Mouse (Mus musculus) forelimb bud, embryonic 11.5 days (tissue): ENCODE data around the gene Cyp19a1.

Experiments used
- DNase-seq: peaks from one replicate; pipeline ENCODE4 v3.0.0-alpha.2; 2012; ENCODE audit warnings: low read depth, low spot score

Cyp19a1 gene

DNA sequence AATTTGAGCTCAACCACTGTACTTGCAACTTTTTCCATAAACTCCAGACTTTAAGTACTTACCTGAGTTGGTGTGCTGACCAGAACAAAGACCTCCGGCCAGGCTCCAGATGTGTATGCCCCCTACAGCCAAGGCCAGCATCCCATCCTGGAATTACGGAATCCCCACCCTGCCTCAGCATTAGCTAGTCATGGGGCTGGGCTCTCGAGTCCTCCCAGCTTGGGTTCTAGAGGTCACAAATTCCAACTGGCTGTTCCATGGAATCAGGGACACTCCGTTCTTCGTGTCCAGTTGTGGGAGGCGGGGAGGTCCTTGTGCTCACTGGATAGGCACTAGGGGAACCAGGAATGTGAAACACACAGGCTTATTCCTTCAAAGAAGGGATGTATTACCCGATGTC, at the start of gene Cyp19a1:
Gene Cyp19a1 (minus strand): TSS at position 101 of the 400 bp plus-strand sequence.
- DNase-seq, result no peak

DNA sequence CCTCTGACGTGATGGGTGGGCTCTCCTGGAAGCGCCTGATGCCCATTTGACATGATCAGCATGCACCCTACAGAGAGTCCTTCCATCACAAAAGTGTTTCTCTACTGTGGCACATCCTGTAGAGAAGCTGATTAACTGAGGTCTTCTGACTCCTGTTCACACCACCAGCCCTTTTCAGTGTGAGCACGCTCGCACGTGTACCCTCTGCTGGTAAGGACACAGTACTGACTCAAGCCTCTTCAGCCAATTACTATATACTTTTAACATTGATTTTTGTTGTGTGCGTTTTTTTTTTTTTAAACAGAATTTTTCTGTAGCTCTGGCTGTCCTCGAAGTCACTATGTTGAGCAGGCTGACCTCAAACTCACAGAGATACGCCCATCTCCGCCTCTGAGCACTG, 48.5 kb upstream of the Cyp19a1 start:
- DNase-seq, result no peak

DNA sequence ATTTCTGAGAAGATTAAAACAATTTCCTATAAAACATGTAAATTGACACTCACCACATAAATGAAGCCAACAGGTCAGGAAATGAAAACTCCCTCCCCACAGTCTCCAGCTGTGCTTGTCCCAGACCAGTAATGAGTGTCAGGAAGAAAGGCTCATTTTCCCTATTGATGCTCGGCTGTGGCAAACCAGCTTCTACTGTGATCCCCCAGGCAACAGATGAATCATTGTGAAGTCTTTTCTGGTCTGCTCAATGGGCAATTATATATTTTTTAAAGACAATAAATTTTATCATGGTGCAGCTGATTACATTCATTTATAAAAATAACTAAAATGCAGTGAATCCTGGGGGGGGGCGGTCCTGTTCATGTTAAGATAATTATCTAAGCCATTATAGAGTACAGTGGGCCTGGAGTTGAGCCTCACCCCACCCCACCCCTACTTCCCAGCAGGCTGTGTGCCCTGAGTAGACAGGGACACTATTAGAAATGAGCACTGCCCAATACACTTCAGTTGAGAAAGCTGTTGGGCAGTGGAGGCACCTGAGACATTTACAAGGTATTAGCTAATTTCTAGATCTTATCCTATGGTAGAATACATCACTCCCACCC, 40.9 kb upstream of the Cyp19a1 start:
- peak; percentile 56 for DNase-seq

DNA sequence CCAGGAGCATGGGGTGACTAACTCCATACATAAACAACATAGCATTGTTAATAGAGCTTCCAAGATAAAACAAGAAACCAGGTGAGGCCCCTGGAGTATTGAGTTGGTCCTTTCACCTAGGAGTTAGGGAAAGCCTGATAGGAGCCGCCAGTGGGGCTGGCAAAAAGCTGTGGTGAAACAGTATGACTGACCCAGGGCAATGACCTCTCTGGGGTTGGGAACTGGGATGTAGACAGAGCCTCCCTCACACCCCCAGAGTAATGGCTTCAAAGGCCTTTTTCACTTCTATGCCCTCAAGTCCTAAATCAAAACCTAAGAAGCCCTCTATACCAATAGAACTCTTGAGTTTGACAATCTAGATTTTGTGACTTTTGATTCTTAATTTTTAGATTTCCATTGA, 40.3 kb upstream of the Cyp19a1 start:
- no peak for DNase-seq

DNA sequence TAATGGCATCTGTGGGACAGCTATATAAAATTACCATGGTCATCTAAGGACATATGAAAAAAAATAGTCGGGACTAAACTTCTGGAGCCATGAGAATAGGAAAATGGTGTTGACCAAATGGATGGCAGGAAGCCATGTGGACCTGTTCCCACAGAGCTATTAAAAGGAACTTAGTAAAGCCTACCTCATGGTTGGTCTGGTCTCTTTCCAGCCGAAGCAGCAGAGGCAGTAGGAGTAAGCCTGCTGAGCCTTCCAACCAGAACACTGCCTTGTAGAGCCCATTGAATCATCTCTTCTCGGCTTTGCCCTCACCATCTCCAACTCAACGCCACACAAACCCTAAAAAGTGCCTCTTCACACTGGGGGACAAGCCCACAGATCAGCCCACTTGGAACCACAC, 33.3 kb upstream of the Cyp19a1 start:
- DNase-seq, result no peak

DNA sequence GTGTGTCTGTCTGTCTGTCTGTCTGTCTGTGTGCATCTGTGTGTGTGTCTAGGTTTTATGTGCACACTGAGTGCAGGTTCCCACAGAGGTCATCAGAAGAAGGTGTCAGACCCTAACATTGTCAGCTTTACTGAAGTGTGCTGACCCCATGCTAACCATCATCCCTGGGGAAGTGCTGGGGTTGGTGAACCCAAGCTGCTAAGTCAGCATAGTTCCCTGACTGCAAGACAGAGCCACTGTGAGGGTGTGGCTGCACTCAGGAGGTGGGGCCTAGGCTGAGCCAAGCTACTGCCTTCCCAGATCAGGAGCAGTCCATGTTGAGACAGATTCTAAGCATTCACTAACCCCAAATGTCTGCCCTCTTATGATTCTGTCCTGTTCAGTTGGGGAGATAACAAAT, 31.9 kb upstream of the Cyp19a1 start:
- no peak for DNase-seq

DNA sequence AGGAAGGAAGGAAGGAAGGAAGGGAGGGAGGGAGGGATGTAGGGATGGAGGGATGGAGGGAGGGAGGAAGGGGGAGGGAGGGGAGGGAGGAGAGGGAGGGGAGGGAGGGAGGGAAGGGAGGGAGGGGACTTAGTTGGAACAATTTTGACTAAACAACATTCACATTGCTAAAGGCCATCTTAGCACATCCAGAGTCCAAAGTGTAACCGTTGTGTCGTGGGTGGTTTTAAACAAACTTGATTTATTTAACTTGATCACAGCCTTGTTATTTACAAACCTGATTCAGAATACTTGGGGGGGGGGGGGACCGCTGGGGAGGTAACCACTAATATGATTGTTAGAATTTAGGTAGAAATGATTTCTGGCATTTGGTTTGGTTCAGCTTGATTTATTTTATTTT, 31.5 kb upstream of the Cyp19a1 start:
- no peak for DNase-seq

DNA sequence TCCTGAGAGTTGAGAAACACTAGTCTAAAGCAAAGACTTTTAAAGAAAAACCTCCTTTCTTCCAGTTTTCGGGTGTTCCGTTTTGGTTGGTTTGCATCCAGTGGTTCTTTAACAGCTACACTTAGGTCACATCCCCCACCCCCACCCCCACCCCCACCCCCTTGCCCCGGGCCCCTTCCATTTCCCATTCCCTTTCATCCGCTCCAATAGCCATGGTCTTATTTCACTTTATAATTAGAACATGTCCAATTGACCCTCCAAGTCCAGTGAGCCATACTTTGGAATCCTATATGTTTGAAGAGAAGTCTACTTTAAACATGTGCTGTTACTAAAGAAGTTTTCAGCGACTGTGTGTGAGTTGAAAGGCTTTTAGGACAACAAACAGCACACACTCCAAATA, 19.9 kb upstream of the Cyp19a1 start:
- DNase-seq, result no peak

DNA sequence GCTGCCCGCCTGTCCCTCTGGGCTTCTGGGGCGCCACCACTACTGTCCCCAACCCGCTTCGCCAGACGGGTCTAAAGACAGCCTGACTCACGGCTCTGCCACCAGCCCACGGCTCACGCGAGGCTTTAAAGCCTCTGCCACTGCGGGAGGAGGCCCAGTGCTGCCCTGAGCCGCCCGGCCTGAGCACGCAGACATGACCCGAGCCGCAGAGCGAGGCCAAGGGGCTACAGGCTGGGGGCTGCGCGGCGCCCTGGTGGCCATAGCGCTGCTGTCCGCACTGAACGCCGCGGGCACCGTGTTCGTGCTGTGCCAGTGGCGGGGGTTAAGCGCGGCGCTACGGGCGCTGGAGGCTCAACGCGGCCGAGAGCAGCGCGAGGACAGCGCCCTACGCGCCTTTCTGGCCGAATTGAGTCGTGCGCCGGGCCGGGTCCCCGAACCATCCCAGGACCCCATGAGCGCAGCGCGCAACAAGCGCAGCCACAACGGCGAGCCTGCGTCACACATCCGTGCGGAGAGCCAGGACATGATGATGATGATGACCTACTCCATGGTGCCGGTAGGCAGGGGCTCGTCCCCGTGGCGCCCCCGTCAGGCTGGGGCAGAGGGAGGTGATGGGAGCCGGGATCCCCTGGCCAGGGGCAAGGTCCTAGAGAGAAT, 18.5 kb upstream of the Cyp19a1 start, which contains the start of gene Gldn:
Gene Gldn (plus strand): TSS at position 156 of the 657 bp plus-strand sequence.
- no peak for DNase-seq

DNA sequence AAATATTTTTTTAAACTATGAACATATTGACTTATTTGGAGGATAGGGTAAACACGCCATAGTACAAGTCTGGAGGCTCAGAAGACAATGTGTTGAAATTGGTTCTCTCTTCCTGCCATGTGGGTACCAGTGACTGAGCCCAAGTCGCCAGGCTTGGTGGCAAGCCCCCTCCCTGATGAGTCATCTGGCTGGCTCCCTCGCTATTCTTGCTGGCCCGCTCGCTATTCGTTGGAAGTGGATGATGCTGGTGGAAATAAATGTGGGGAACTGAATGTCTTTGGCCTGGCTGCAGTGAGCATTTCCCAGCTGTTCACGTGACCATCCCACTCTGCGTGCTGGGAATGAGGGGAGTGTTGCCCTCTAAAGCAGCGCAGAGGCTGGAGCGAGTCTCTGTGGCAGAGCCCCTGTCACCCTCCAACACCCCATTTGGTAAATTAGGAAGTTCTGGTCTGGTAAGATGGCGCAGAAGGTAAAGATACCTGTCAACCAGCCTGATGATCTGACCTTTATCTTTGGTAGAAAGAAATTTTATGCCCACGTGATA, 11.2 kb upstream of the Cyp19a1 start:
- DNase-seq, result no peak

DNA sequence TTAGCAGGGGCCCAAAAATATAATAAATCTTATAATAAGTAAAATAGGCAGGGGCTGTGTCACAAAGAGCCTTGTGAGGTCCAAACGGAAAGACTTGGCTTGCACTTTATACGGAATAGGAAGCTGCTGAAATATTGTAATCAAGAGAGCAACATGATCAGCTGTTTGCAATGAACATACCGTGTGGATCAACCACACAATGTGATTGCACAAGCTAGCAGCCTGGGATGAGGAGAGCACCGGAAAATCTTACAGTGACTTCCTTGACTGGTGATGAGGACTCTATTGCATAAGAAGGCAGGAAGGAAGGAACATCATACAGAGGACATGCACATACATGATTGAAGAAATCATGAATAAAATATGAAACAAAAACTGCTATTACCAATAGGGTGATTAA, 7.4 kb upstream of the Cyp19a1 start:
- DNase-seq, result no peak

DNA sequence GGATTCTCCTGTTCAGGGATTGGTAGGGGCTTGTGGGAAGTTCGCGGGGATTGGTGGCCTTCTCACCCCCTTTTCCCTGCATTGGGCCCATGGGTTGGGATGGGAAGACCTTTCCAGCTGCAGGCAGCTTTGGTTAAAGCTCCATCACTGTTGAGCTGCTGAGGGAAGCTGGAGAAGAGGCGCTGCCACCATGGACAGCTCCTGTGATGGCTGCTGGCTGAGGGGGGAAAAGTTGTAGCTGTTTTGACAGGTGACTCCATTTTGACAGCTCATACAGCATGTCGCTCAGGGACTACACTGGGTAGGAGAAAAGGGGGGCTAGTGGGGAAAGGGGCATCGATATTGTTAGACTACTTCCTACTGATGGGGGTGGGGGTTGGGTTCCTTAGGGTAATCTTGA, 3.0 kb upstream of the Cyp19a1 start:
- peak; percentile 55 for DNase-seq

DNA sequence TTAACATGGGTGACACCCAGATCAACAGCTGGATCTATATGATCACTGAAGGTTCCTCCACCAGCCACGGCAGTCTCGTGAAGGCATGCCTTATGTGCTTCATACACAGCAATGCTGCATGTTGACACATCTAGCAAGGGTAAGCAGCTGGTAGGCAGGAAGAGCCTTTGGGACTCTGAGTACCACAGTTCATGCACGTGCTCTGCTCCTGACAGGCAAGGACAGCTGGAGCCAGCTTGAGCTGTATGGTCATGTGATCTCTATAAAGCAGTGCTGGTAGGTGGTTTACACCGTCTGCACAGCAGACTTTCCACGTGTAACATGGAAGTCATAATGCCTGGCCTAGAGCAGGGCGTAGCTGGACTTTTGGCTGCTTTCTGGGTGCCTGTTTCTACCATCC, 2.1 kb upstream of the Cyp19a1 start:
- no peak for DNase-seq

DNA sequence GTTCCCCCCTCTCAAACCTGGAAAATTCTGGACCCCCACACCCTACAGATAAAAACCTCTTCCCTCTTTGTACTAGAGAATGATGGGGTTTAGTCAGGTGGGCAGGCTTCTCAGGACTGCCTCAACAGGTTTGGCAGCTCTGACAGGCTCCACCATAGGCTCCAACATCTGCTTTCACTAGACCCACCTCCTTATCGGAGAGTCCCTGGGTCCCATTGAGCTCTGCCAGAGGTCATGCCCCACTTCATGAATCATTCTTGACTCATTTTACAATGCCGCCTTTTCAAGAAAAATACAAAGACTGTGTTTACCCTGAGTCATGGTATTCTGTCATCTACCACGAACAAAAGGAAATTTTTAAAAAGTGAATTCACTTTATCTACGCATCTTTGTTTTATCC, 3.2 kb downstream of the Cyp19a1 start:
- DNase-seq, result no peak

DNA sequence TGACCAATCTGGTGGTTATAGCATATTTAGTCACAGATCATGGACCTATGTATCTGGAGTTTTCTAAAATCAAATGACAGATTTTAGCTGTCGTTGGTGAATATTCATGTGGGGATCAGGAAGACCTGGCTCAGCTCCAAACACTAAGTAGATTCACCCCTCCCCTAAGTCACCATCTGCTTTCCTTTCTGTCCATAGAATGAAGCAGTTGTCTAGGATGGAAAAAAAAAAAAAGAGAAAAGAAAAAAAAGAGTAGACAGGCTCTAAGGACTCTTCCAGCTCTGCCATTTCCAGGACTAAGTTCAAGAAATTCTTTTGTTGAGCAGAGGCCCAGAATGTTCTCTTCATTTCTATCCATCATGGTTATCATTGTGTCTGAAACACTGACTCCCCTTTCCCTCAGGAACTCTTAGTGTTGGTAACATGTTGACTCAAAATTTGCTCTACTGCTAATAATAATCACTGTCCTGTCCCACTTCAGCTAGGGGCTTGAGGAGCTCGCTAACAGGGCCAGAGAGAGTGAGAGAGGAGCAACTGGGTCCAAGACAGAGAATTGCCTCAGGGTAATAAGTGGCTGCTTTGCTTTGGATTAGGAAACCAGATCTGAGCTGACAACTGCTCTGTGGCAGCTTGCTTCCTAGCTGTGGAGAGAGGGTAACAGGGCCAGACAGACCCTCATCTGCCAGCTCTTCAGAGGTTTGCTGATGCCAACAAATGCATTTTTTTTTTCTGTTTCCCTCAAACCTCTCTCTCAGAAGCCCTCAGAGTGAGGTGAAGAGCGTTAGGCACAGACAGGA, 22.8 kb downstream of the Cyp19a1 start:
- no peak for DNase-seq

DNA sequence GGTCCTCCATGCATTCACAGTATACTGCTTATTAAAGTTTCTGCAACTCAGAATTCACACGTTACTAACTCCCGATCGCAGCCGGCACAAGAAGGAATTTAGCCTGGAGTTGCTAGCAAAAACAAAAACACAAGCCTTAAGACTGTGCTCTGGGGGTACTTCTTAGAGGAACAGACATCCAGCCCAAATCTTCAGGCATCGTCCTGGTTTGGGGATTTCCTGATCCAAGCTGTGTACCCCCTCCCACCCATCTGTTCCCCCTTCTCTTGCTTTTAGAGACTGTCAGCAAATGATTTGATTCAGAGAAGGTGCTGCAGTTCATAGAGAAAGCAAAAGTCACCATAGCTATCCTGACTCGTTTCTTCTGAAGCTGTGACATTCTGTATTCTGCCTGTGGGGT, 40.3 kb downstream of the Cyp19a1 start:
- no peak for DNase-seq

DNA sequence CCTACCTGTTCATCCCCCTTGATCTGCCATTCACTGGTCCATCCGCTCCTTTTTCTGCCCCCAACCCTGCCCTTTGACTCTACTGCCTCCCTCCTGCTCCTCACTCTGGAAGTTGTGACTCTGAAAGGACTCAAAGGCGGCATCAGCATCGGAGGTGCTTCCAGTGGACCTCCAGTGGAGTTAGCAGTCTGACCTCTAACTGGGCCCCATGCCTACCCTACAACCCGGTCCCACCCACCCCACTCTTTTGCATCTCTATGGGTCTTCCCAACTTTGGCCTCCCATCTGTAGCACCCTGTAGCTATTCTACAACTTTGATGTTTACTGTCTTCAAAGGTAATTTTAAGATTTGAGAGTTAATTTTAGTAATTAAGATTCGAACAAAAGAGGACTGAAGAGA, 51.4 kb downstream of the Cyp19a1 start:
- no peak for DNase-seq

DNA sequence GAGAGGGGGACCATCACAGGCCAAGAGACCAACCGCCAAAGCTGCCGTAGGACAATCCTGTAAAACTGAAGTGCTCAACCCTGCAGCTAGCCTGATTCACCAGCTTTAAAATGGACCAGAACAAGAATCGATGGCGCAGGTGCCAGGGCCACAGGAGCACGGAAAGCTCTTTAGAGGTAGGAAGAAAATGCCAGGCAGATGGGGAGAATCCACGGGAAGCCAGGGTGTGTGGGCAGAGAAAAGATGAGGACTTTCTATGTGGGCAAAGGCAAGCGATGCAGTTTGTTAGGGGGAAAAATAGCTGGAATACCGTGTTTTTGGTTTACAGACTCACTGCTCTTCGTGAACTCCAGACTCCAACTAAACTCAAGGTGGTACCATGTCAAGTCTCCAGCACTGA, 53.0 kb downstream of the Cyp19a1 start:
- DNase-seq, result no peak

DNA sequence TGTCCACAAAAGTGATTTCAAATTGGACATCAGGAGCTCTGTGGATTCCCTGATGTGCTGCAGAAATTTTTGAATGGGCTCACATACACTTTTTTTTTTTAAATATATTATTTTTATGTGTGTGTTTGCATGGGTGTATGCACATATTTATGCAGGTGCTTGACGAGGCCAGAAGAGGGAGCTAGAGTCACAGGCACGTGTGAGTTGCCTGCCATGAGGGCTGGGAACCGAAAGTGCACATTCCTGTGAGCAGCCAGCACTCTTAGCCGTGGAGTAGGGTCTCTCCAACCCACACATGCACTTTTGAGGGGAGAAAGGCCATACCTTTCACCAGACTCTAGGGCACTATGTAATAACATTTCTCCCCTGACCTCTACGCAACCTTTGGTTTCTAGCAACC, 73.1 kb downstream of the Cyp19a1 start:
- no peak for DNase-seq

DNA sequence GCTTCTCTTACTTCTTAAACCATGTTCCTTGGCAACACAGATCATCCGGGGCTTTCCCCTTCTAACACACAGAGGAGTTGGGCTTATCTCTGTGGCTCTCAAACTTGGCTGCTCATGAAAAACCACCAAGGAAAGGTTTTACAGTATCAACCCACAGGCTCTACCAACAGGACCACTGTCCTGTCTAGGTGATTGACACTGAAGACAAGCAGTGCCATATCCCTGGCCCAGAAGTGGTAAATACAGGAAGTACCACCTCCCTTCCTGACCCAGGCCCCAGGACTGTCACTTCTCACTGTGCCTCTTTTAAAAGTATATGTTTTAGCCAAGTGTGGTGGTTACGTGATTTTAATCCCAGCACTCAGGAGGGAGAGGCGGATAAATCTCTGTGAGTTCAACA, 76.5 kb downstream of the Cyp19a1 start:
- DNase-seq, result no peak

DNA sequence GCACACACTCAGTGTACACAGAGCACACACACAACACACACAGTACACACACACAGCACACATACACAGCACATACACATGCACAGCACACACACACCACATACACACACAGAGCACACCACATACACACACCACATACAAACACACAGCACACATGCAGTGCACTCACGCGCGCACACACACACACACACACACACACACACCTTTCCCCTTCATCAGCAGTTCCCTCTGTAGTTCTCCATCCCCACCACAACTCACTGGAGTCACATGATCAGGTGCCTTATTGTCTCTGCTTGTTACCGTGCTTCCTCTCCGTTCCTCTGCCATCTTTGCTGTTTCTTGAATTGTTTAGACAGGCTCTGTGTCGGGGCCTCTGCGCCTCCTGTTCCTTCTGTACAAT, 85.4 kb downstream of the Cyp19a1 start:
- DNase-seq, result no peak

DNA sequence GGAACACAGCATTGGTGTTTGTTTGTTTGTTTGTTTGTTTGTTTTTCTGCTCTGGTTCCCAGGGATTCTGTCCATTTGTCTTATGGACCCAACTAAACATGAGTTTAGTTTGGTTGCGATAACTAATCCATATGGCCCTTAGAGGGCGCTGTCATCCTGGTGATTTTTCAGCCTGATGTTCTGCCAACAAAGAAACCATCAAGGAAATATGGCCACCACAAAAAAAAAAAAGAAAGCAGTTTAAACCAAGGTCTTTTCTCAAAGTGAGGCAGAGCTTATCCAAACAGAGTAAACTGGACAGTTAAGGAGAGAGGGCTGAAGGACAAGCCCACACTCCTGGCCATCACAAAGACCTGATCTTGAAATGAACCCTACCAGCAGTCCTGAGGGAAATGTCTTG, 86.6 kb downstream of the Cyp19a1 start:
- DNase-seq, result peak; percentile 77

DNA sequence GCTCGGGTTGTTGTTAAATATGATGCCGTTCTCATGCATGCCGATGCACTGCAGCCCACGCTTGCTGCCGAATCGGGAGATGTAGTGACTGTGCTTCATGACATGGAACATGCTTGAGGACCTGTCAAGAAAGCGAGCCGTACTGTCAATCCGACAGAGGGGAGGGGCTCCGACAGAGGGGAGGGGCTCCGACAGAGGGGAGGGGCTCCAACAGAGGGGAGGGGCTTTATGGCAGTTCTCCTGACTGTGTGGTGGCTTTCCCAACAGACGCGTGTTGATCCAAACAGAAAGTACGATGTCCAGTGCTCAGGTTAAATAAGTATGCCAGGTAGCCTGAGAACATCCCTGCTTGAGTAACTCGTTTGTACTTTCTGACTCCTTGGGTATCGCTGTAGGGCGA, 87.7 kb downstream of the Cyp19a1 start:
- no peak for DNase-seq
